Mouse (Mus musculus) right cerebral cortex, postnatal 14 days (tissue): ENCODE data around the gene Efhb.

Source experiments
- DNase-seq: peaks from one replicate; pipeline ENCODE4 v3.0.0; 2022

Gene Efhb

DNA sequence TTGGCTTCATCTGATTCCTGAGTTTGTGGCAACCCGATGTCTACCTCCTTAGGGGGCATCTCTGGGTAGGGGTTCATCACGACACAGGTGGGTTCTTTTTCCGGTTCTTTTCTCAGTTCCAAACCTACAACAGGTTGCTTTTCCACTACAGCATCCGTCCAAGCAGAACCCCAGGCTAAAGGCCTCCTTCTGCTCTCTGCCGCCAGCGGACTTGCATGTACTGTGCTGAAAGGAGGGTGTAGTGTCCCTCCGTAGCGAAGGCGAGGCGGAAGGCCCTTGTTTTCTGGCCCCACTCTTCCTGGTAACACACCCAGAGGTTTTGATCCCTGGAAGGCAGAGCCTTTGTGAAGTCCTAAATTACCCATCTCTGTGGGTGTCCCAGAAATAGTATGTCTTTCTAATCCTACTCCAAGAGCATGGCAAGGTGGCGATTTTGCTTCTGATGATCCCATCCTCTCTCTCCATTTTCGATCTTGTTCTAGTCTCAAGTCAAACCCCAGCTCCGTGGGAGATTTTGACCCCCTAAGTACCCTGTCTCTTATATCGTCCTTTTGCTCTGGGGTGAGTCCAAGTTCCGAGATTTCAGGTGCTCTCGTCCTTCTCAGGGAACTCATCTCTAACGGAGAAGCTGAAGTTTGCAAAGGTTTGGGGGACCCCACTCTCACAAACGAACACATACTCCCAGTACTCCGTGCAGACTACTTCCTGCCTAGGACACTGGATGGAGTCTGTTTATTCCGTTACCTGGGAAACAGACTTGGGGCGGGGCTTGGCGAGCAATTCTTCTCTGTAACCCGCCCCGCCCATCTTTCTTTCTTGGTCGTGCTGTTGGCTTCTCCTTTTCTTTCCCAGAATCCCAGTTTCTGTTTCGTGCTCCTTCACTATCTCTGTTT lies at the start of gene Efhb:
TSS of gene Efhb (minus strand) at position 719 of the 893 bp plus-strand sequence.
- peak; percentile 65 for DNase-seq

DNA sequence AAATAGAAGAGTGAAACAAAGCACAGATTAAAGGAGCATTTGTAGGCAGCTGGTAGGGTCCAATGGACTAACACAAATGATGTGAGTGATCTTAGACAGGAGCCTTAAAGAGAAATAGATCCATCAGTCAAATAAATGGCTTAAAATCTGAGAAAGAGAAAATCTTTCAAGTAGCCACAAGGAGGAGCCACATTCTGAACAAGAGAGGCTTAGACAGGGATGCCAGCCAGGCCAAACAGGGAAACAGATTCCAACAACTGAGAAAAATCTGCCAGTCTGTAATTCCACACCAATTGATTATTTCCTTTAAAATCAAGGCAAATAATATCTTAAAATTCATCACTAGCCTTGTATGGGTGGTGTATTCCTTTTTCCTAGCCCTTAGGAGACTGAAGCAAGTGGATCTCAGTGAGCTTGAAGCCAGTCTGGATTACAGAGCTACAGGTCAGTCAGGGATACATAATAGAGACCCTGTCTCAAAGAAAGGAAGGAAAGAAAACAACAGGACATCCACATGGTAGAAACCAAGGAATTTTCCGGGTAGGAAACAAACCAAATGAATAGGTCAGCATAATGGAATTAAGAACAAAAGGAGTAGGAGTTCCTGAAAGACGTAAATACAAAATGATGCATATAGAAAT lies 49.3 kb upstream of the Efhb start:
- DNase-seq, result peak; percentile 15

DNA sequence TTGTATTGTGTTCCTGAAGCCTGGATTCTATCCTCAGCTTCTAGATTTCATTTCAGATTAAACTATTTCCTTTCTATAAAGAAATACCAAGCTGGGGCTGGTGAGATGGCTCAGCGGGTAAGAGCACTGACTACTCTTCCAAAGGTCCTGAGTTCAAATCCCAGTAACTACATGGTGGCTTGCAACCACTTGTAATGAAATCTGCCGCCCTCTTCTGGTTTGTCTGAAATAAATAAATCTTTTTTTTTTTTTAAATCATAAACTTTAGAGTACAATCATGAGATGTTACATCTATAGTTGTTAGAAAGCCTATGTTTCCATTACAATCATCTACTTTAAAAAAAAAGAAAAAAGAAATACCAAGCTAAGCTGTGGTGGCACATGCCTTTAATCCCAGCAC lies 39.8 kb upstream of the Efhb start:
- no peak for DNase-seq

DNA sequence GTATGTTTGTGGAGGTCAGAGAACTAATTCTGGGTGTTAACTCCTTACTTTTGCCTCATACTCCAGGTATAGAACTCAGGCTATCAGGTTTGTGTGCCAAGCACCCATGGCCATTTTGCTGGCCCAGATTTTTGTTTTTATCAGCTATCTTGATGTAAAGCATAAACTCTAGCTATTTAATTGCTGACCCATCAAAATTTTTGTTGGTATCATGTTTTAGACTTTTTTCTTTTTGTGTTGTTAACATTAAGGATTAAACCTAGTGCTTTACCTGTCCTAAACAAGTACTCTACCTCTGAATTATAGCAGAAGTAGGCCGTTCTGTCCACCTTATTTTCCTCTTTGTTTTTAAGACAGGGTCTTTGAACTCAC lies 25.9 kb upstream of the Efhb start:
- DNase-seq, result no peak

DNA sequence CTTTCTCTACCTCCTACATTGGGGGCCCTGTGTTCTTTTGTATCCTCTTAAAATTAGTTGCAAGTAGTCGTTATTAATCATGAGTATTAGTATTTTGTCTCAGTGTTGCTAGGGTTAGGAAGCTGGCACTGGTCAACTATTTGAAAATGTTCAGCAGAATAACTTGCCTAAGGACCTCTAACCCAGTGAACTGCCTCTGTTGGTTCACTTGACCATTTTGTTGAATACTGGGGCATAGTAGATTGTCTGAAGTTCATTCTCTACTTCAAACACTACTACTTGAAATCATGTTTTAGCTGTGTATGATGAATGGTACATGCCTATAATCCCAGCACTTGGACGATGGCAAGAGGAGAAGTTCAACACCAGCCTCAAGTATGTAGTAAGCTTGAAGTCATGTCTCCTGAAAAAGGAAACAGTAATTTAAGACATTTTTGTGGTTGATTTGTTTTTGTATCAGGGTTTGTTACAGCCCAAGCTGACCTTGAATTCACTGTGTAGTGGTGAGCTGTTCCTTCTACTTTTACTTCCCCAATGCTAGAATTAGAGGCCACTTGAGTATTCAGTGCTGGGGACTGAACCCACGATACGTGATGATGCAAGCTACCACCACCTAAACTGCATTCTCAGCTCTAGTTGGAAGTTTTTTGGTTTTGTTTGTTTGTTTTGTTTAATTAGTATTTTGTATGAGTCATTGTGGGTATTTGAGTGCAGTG lies 25.3 kb upstream of the Efhb start:
- no peak for DNase-seq

DNA sequence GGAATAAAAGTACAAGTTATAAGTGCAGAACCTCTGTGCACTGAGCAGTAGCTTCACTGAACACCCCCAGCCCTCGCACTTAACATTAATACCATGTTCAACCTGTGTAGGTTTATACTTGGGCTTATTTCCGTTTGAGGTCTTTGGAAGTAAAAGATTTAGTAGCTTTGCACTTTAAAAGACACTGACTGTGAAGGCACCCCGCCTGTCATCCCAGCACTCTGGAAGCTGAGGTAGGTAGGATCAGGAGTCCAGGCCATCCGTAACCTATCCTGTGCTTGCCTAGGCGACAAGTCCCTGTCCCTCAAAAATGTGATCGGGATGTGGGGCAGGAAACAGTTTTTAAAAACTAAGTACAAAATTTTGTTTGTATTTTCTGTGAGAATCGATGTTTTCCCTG lies 17.3 kb upstream of the Efhb start:
- no peak for DNase-seq

DNA sequence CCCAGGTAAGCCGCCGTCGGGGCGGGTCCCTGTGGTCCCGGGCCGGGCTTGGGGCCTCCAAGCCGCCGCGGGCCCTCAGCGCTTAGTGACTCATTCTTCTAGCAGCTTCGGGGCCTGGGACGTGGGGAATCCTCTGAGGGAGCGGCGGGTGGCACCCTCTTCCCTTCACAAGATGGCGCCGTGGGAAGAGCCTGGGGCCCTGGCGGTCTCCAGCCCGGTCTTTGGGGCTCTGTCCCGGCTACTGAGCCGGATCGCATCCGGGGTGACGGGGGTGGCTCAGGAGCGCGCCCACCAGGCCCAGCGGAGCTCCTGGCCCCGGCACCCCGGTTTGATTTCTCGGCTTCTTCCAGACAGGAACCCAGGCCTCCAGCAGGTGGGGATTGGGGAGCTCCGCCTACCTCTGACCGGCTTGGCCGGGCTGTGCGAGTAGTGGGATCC lies 16.5 kb upstream of the Efhb start:
- peak; percentile 62 for DNase-seq

DNA sequence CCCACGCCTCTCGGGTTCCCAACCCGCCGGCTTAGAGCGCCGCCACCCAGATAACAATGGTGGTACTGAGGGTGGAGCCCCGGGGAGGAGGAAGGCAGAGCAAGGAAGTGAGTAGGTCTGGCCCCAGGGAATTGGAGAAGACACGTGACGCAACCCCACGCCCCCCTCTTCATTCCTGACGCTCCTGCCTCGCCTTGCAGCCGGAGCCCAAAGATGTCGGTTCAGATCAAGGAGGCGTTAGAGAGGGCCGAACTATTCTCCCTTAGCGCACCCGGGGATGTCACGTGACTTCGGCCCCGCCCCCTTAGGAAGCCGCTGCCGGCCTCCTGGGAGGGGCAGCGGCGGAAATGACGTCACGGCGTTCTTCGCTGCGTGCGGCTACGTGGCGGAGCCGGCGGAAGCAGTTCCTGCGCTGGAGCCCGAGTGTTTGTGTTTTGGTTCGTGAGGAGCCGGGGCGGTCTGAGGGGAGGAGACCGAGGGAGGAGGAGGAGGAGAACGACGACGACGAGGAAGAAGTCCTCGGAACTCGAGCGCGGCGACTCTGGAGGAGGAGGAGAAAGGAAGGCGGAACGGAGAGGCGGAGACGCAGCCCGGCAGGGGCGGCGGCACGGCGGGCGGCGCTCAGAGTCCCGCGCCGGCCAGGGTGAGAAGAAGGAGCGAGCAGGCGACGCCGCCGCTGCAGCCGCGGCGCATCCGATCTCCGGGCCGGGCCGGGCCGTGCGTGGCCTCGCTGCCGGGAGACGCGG lies 15.9 kb upstream of the Efhb start, which contains the start of gene Rab5a:
TSS of gene Rab5a (plus strand) at position 377 of the 746 bp plus-strand sequence.
- peak; percentile 100 for DNase-seq

DNA sequence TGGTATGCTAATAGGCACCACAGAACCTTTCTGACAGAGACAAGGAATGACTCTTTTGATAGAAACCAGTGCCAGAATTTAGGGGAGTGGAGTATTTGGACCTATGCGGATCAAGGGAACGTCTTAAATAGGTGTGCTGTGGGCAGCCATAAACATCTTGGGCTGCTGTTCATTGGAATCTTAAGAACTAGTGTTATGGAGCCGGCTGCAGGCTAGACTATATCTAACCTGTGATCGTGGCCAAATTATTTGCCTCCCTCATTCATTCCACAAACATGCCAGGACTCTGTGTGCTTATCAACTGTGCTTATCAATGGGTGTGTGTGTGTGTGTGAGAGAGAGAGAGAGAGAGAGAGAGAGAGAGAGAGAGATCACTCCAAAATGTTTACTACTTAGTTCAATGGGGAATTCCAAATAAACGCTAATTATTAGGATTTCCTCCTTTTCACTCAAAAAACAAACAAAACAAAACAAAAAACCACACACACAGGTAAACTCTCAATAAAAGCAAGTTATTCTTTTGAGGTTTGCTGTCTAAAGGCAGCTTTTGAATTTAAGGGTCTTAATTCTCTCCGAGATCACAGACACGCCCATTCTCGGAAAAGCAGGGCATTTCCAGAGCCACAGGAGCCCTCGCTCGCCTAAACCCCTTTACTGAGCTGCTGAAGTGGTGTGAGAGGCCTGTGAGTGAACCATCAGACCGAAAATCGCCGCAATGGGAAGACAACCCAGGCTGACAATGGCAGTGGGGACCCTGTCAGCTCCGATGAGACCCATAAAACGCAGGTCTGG lies 15.1 kb upstream of the Efhb start:
- DNase-seq, result no peak

DNA sequence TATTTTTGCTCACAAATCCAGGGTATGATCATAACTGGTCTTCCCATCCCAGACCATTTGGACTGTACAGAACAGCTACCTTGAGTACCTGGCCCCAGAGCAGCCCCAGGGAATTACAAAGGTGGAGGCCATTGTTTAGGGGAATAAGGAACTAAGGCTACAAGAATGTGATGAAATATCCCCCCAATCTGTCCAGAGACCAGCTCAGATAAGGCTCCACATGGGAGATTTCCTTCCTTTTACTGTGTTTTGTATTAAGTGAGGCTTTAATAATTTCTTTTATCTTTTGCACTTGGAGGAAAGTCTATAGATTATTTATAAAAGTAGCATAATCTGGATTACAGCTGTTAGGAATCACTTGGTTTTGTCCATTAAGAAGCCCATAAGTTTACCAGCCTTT lies 5.6 kb upstream of the Efhb start:
- no peak for DNase-seq

DNA sequence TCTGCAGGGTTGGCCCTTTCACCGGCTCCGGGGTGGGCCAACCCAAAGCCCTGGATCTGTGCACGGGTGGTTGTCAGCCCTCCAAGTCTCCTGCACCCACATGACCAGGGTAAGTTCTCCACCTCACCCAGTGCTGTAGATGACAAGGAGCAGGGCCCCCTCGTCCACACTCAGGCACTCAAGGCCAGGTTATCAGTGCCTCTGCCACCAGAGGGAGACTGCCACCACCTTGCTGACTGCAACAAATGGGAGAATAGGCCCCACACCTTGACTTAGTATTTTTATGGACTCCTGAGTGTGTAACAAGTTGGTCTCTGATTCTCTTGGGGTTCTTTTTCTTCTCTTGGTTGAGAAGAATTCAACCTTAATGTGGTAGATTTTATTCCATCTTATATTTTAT lies 2.4 kb upstream of the Efhb start:
- DNase-seq, result no peak

DNA sequence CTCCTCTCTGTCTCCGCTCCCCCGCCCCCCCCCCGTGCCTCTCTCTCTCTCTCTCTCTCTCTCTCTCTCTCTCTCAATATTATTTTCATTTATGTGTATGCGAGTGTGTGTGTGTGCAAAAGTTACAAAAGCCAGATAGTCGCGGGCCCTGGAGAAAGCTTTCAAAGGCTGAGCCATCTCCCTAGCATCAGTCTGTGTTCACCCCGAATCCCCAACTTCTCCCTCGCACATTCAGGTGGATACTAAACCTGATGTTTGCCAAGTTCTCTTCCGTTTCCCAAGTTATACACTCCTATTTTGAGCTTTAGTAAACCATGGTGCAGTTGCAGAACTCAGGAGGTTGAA lies 347 bp upstream of the Efhb start:
- no peak for DNase-seq

DNA sequence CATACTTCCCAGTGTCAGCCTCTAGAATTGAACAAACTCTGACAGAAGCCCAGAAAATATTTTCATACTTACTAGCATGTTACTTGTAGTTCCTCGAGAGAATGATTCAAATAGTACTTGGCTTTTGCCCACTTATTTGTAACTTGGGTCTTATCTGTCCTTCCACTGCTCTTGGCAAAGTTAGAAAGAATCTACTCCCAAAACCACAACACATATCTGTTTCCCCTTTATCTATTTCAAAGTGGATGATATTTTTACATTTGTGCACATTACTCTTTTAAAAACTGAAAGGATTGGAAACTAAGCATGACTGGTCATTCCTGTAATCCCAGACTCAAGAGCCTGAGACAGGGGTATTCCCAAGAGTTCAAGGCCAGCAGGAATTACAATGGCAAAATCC lies 6.4 kb downstream of the Efhb start:
- DNase-seq, result no peak

DNA sequence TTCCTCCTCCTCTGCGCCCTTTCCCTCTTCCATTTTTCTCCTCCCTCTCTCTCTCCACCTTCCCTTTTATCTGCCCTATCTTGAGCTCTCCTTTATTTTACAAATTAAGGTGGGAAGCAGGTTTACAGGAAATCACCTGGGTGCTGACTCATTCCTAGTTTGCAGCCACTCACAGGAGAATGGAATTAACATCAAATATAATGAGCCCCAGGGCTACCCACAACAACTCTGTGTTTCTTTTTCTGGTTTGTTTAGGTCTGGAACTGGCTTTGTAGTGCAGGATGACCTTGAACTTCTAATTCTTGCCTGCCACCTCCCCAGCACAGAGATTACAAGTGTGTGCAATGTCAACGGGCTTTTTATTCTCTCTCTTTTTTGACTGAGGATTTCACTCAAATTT lies 7.0 kb downstream of the Efhb start:
- no peak for DNase-seq

DNA sequence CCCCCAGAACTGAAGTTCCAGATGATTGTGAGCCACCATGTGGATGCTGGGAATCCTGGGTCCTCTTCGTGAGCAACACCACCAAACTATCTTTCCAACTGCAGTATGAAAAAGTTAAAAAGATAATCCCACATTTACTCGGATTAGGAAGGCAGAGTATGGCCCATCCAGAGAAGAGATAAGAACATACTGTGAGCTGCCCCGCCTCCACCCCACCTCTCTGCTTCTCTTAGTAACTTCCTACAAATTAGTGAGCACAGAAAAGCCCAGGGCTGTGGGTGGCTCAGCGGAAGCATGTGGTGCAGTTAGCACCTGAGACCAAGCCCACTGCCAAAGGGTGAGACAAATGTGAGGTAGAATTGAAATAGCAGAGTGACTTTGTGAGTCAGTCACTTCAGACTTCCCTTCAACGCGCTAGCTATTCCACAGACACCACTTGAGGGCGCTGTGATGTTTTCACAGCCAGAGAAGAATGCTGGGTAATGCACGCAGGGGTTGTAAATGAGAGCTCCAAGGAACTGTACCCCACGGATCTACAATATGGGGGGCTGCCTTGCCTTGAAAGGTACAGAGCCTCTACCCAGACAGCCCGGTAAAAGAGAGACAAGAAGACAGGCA lies 60.3 kb downstream of the Efhb start:
- peak; percentile 63 for DNase-seq

DNA sequence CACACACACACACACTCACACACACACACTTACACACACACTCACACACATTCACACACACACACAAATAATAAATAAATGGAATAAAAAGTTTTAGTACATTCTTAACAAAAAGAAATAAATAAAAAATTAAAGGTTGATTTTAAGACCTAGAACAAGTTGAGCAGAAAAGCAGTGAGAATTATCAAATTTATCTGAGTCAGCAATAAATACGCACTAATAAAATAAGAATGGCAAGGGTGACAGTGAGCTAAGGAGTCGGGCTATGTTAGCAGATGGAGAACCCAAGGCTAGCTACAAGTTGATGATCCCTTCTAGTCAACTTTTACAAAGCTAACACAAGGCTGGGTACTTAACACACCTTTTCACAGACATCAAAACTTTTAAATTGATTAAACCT lies 69.9 kb downstream of the Efhb start:
- DNase-seq, result no peak

DNA sequence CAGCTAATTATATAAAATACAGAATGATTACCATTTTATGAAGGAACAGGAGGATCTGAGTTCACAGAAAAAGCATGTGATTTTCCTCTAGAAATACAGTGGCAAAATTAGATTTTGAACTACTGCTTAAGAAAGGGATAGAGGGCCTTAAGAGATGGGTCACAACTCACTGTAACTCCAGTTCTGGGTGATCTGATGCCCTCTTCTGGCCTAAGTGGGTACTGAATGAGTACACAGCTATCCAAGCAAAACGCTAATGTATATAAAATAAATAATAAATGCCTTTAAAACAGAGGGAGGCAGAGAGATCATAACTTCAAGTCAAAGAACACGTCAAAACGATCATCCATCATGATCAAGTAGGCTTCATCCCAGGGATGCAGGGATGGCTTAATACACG lies 73.6 kb downstream of the Efhb start:
- DNase-seq, result peak; percentile 48

DNA sequence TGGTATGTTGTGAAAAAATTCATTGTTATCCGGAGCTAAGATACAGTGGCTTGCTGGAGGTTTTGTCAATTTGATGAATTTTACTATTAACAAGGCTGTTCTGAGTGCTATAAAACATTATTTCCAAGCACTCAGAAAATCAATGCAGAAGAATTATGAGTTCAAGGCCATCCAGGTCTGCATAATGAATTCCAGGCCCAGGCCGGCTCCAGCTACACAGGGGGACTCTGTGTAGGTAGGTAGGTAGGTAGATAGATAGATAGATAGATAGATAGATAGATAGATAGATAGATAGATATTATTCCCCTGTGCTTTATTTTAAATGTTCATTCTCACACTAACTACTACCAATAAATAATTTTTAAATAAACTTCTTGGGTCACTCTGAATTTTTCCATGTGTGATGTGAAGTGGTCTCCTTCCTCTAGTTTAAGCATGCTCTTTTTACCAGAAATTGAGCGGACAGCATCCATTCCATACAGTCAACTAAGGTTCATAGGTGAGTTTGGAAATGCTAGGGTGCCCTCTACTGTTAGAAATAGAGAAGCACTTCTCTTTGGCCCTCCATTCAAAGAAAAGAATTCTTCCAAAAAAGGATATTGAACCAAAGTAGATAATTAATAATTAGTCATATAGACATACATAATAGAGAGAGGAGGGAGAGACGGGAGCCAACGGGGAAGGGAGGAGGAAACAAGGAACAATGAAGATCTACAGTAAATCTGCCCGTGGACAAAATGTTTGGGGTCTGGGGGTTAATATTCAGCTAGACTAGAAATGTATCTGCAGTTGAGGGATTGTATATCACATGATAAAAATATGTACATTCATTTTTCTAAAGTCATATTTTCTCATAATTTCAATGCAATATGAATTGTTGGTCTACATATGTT lies 75.3 kb downstream of the Efhb start:
- no peak for DNase-seq

DNA sequence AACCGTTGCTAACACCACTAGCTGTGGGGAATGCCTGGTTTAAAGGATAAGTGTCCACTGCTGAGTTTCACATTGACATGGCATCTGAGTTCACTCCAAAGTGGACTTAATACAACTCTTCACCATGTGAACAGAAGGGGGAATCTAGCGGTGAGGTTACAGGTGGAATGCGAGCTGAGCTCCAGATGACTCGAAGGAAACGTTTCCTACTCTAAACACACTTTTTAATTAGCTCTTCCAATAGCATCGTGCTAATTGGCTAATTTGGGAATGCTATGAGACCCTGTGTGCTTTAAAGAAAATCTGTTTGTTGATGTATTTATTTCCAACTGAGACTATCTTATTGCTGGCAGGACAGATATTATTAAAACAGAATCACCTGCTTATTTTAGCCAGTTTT lies 76.3 kb downstream of the Efhb start:
- DNase-seq, result no peak

DNA sequence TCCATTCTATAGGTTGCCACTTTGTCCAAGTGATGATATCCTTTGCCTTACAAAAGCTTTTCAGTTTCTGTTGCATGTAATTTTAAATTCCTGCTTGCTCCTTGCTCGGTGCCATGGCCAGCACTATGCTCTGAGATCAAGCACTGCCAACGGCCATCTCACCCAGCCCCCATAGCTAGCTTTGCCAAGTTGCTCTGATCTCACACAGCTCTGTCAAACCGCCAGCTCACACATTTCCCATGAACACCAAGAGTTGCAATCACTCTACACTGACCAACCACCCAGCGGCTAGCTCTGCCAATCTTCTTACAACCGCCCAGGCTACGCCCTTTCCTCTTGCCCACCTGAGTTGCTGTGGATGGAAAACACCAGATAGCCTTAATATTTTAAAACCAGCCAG lies 99.0 kb downstream of the Efhb start:
- no peak for DNase-seq
